Mouse (Mus musculus): ENCODE measurements at regions not wholly inside any gene's neighbourhood (a gene's known extent, or its start where the extent isn't known, plus 50 kb on each side); places are given as distances from the start of the nearest gene placed in this dataset.

DNA sequence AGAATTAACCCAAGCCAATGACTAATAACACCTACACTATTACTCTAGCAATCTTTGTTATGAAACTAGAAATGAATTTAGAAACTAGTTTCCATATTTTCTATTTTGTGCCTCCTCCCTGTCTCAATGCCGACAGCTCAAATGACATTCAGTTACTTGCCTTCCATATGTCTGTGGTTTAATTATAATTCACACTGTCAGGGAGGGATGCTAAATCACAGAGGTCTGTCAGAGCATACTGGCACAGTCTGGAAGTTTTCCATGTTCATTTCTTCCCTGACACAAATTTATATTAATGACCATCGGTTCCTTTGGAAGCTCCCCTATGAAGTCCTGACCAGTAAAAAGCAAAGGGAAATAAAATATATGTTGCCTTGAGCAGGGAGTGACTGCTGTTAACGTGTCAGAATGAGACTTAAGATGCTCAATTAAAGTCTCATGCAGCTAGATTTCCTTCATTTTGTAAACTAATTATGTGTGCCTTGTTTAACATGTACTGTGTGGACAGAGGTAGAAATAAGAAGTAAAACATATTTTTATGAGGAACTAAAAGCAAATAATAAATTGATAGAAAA lies 719.6 kb upstream of the Fam84a start:
- Histone ChIP-seq H3K4me2 (ENCODE audit: low read length) (no peak overlapping the region), H3K4me1 (replicated peaks; ENCODE audit: insufficient read depth, low read length) (no peaks in the 10 kb centered on the region), H3K4me3 (replicated peaks; ENCODE audit: low read depth, low read length) (no peak overlapping the region), H3K9ac (ENCODE audit: low read depth, low read length) (no peak overlapping the region), H3K9me3 (replicated peaks; ENCODE audit: low read length) (no peaks in the 10 kb centered on the region), H3K27me3 (ENCODE audit: insufficient read depth, low read length) (no peaks in the 10 kb centered on the region), H3K36me3 (ENCODE audit: insufficient read depth, low read length) (no peaks in the 10 kb centered on the region), H3K27ac (no peak overlapping the region)
- ATAC-seq (replicated peaks; ENCODE audit: low FRiP score, low read depth) (no peak), DNase-seq (ENCODE audit: low spot score) (no peak)
- 45% methylated on average over 3 of the region's 3 CpGs for WGBS
- TF ChIP-seq CTCF (IDR thresholded peaks at IDR 0.05; ENCODE audit: low read depth), result no peak

DNA sequence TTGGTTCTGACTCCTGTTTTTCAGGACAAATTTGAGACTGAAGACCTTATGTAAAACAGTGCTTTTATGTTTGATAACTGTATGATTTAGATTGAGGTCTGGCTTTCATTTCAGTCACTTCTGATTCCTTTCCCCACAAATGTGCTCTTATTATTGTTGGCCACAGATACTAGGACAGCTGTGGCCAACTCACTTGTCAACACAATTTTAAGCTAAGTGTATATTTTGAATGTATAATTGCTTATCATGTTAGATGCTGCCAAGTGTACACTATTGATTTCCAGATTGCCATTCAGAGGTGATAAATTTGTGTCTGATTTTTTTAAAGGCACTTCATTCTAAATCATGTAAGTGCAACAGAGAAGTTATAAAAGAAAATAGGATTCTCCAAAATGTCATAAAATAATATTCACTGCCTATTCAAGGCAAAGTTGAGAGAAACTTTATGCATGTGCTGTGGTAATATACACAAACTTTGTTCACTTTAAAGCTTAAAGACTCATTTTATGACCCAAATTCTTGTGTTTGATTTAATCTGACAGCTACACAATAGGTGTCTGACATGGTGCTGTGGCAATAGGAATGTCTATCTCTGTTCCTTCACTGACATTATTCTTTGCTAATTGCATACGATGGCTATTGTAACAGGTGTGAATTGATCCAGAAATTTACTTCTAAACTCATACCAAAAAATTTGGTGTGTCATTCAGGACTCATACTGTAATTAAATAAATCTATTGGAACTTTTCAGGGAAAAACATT lies 708.1 kb upstream of the Fam84a start:
- ATAC-seq (replicated peaks; ENCODE audit: low FRiP score, low read depth) (no peak), DNase-seq (ENCODE audit: low spot score) (peak; percentile 22)
- Histone ChIP-seq H3K4me1 (replicated peaks; ENCODE audit: insufficient read depth, low read length) (no peaks in the 10 kb centered on the region), H3K9ac (ENCODE audit: low read depth, low read length) (no peak overlapping the region), H3K4me2 (ENCODE audit: low read length) (no peak overlapping the region), H3K4me3 (replicated peaks; ENCODE audit: low read depth, low read length) (no peak overlapping the region), H3K9me3 (replicated peaks; ENCODE audit: low read length) (no peaks in the 10 kb centered on the region), H3K27me3 (ENCODE audit: insufficient read depth, low read length) (no peaks in the 10 kb centered on the region), H3K36me3 (ENCODE audit: insufficient read depth, low read length) (no peaks in the 10 kb centered on the region), H3K27ac (no peak overlapping the region)
- no peak for TF ChIP-seq CTCF (IDR thresholded peaks at IDR 0.05; ENCODE audit: low read depth)
- WGBS, result 68% methylated on average over 1 of the region's 1 CpGs

GRCm38 (mm10) chr12:14859057-14859456 lies 707.2 kb upstream of the Fam84a start:
- 81% methylated on average over 2 of the region's 2 CpGs for WGBS

GRCm38 (mm10) chr12:14835510-14835909 lies 683.7 kb upstream of the Fam84a start:
- ATAC-seq (replicated peaks; ENCODE audit: low FRiP score, low read depth), result no peak
- TF ChIP-seq CTCF (IDR thresholded peaks at IDR 0.05; ENCODE audit: low read depth), result no peak

More at GRCm38 (mm10) chr12:14859057-14859456, 707.2 kb upstream of the Fam84a start:
- Histone ChIP-seq H3K9me3 (replicated peaks; ENCODE audit: low read length) (no peaks in the 10 kb centered on the region), H3K36me3 (ENCODE audit: insufficient read depth, low read length) (no peaks in the 10 kb centered on the region), H3K9ac (ENCODE audit: low read depth, low read length) (no peak overlapping the region), H3K27ac (no peak overlapping the region), H3K4me3 (replicated peaks; ENCODE audit: low read depth, low read length) (no peak overlapping the region), H3K27me3 (ENCODE audit: insufficient read depth, low read length) (no peaks in the 10 kb centered on the region), H3K4me2 (ENCODE audit: low read length) (no peak overlapping the region), H3K4me1 (replicated peaks; ENCODE audit: insufficient read depth, low read length) (no peaks in the 10 kb centered on the region)
- no peak for TF ChIP-seq CTCF (IDR thresholded peaks at IDR 0.05; ENCODE audit: low read depth)
- ATAC-seq (replicated peaks; ENCODE audit: low FRiP score, low read depth) (no peak), DNase-seq (ENCODE audit: low spot score) (no peak)

More at GRCm38 (mm10) chr12:14835510-14835909, 683.7 kb upstream of the Fam84a start:
- H3K36me3 ChIP-seq (ENCODE audit: insufficient read depth, low read length), result no peaks in the 10 kb centered on the region
- no peaks in the 10 kb centered on the region for H3K9me3 ChIP-seq (replicated peaks; ENCODE audit: low read length)
- H3K4me1 ChIP-seq (replicated peaks; ENCODE audit: insufficient read depth, low read length), result no peaks in the 10 kb centered on the region
- no peak for DNase-seq (ENCODE audit: low spot score)
- no peak overlapping the region for H3K9ac ChIP-seq (ENCODE audit: low read depth, low read length)
- no peak overlapping the region for H3K4me2 ChIP-seq (ENCODE audit: low read length)
- H3K27ac ChIP-seq, result no peak overlapping the region
- H3K27me3 ChIP-seq (ENCODE audit: insufficient read depth, low read length), result no peaks in the 10 kb centered on the region
- H3K4me3 ChIP-seq (replicated peaks; ENCODE audit: low read depth, low read length), result no peak overlapping the region

Data from kidney, postnatal 0 days (tissue).